Mouse (Mus musculus) erythroblast, embryonic 14.5 days (primary cell): ENCODE data around the gene Fam187a.

ENCODE experiments used
- GATA1 ChIP-seq: IDR thresholded peaks from 2 replicates; pipeline ENCODE4 v1.6.1; 2012; ENCODE audit warnings: low read length, inconsistent platforms, mixed read lengths
- TAL1 ChIP-seq: IDR thresholded peaks from 3 replicates; pipeline ENCODE4 v1.6.1; 2012; ENCODE audit warnings: low read length, inconsistent platforms, mixed read lengths

DNA sequence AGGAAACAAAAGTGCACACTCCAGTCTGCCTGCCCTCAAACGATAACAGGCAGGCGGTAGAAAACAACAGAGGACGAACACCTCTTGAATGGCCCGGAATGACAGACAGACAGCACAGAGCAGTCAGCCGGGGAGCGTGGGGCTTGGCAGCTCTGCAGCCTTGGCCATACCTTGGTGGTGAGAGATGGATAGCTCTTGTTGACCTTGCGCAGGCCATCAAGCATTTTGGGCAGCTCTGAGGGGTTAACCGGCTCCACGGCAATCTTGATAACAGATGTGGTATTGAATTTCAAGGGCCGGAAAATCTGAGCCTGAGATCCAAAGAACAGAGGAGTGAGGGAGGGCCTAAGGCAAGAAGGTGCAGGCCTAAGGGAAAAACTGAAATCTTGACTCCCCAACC is 39.0 kb upstream of the Fam187a start:
- TF ChIP-seq TAL1 (no peak), GATA1 (no peak)
